Mouse (Mus musculus) forebrain, embryonic 14.5 days (tissue): ENCODE results near the gene Lpxn. TPM values are rescaled to one million over a fixed set of nuclear protein-coding genes. Genes with fewer than 3 reads are reported as not detected.

ENCODE experiments used
- ATAC-seq: fragments of 200-750 bp; cut with Nextera tagmentation; 2 replicates; pipeline ENCODE4 v1.8.0; 2017; ENCODE audit warnings: mild to moderate bottlenecking, moderate library complexity
- DNase-seq: peaks from one replicate; pipeline ENCODE4 v3.0.0-alpha.2; 2015; ENCODE audit warnings: low spot score
- H3K27ac ChIP-seq: fragments of 300-500 bp; sonication (generic); 2 replicates; pipeline ENCODE4 v1.5.1; 2014; ENCODE audit warnings: low read depth, mild to moderate bottlenecking, control low read depth, low read length, moderate library complexity
- H3K27me3 ChIP-seq: fragments of 300-500 bp; sonication (generic); replicated peaks from 2 replicates; pipeline ENCODE4 v1.6.1; 2014; ENCODE audit warnings: low read length, control low read depth, mixed read lengths; ENCODE audit not compliant: control insufficient read depth, insufficient read depth
- H3K36me3 ChIP-seq: fragments of 300-500 bp; sonication (generic); 2 replicates; pipeline ENCODE4 v1.6.1; 2014; ENCODE audit warnings: low read length, control low read depth; ENCODE audit not compliant: control insufficient read depth, insufficient read depth
- H3K4me1 ChIP-seq: fragments of 300-500 bp; sonication (generic); 2 replicates; pipeline ENCODE4 v1.6.1; 2014; ENCODE audit warnings: antibody characterized with exemption, low read length, control low read depth; ENCODE audit not compliant: control insufficient read depth, insufficient read depth
- H3K4me2 ChIP-seq: fragments of 300-500 bp; sonication (generic); 2 replicates; pipeline ENCODE4 v1.6.1; 2014; ENCODE audit warnings: mild to moderate bottlenecking, control low read depth, low read length
- H3K4me3 ChIP-seq: fragments of 300-500 bp; sonication (generic); 2 replicates; pipeline ENCODE4 v1.5.1; 2014; ENCODE audit warnings: low read depth, low read length, control low read depth
- H3K9ac ChIP-seq: fragments of 300-500 bp; sonication (generic); 2 replicates; pipeline ENCODE4 v1.6.1; 2014; ENCODE audit warnings: mild to moderate bottlenecking, low read length, control low read depth, moderate library complexity
- H3K9me3 ChIP-seq: fragments of 300-500 bp; sonication (generic); replicated peaks from 2 replicates; pipeline ENCODE4 v1.6.1; 2016; ENCODE audit warnings: low read length, control low read depth, mixed read lengths; ENCODE audit not compliant: control insufficient read depth
- WGBS: fragments of 180-500 bp; shearing (Covaris S2); extraction: QIAGEN DNeasy Blood & Tissue Kit; methylation state at CpG from one replicate; pipeline ENCODE4 v1.1.7; 2014; 5-methylcytosine and 5-hydroxymethylcytosine counted together
- polyA plus RNA-seq: library from polyadenylated mRNA; unstranded; fragments of >200 nt; fragmentation: Nextera tagmentation; extraction: Ambion mirVana; gene quantifications from 2 replicates; pipeline ENCODE4 v1.2.1, GENCODE M21; 2014

The Lpxn gene
- polyA plus RNA-seq, 1 experiment from 2014 or later, result 1.4 TPM

GRCm38 (mm10) chr19:12786803-12787395 is 9.1 kb upstream of the Lpxn start:
- Histone ChIP-seq H3K4me1 (no peaks in the 10 kb centered on the region; the same call in 1 of the 2 replicates), H3K27ac (no peak overlapping the region), H3K9me3 (no peaks in the 10 kb centered on the region), H3K9ac (no peak overlapping the region), H3K36me3 (no peaks in the 10 kb centered on the region), H3K27me3 (no peaks in the 10 kb centered on the region), H3K4me2 (no peak overlapping the region), H3K4me3 (no peak overlapping the region)
- DNase-seq (no peak), ATAC-seq (no peak)
- WGBS, result 88% methylated on average over 2 of the region's 2 CpGs

GRCm38 (mm10) chr19:12787721-12788120 is 8.3 kb upstream of the Lpxn start:
- Histone ChIP-seq H3K4me3 (no peak overlapping the region), H3K27me3 (no peaks in the 10 kb centered on the region), H3K9me3 (no peaks in the 10 kb centered on the region), H3K4me2 (no peak overlapping the region), H3K36me3 (no peaks in the 10 kb centered on the region), H3K9ac (no peak overlapping the region), H3K27ac (no peak overlapping the region), H3K4me1 (no peaks in the 10 kb centered on the region; the same call in 1 of the 2 replicates)
- 90% methylated on average over 4 of the region's 4 CpGs for WGBS
- no peak for ATAC-seq
- DNase-seq, result no peak

DNA sequence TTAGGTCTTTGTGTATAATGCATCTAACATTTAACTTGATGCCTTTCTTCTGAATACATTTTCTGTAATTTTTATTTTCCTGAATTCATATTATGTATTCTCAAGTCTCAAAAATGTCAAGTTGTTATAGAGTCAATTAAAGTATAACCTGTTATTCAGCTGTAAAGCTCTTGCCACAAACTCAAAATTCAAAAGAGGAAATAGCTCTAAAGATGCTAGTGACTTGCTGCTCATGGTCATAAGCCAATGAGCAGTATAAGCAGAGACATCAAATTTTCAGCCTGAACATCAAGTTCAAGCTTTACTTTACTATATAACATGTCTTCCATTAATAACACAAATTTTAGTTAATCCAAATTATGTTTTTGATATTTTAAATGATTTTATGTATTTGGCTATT is 3.6 kb upstream of the Lpxn start:
- H3K4me3 ChIP-seq, result no peak overlapping the region
- no peak overlapping the region for H3K9ac ChIP-seq
- no peak for ATAC-seq
- no peak overlapping the region for H3K27ac ChIP-seq
- no peaks in the 10 kb centered on the region; the same call in 1 of the 2 replicates for H3K4me1 ChIP-seq
- no peak overlapping the region for H3K4me2 ChIP-seq
- H3K36me3 ChIP-seq, result no peaks in the 10 kb centered on the region
- H3K27me3 ChIP-seq, result no peaks in the 10 kb centered on the region
- DNase-seq, result no peak
- no peaks in the 10 kb centered on the region for H3K9me3 ChIP-seq

DNA sequence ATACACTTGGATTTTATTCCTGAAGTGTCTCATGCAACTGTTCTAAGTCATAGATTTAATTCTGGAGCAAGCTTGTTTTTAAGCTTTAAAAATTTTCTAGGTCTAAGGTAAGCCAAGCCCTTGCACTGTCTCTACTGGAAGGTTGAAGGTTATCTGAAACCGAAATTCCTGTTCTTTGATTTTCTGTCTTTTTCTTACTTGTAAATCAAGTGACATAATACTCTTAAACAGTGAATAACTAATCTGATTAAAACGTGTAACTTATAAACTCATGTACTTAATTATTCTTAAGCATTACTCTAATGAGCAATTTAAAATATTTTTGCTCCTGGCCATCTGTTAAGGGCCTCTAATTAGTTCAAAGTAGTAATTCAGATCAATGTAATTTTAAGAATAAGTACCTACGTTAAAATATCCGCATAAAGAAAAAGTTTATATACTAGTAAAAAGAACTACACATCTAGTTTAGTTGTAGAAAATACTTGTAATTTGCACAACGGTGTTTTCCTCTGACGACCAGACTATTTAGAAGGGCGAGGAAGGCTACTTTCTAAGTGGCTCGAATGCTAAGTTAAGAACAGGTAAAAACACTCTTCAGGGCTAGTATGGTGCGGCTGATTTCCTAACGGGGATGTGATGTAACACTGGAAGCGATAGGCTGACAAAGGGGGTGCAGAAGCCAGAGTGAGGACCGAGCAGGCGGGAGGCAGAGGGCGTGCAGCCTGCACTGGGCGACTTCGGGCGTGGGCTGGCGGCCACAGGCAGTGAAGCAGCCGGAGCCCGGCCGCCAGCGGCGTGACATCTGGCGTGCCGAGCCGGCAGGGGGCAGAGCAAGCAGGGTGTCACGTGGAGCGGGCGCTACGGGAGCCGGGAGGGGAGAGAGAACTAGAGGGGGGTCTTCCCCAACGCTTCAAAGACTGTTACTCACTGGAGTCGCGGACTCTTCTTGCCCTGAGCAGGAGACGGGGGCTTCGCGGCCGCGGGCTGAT is 1.6 kb upstream of the Lpxn start:
- peak overlapping the region; percentile 99 for H3K27ac ChIP-seq
- H3K9me3 ChIP-seq, result no peaks in the 10 kb centered on the region
- no peaks in the 10 kb centered on the region; the same call in 1 of the 2 replicates for H3K4me1 ChIP-seq
- no peaks in the 10 kb centered on the region for H3K36me3 ChIP-seq
- under 1% methylated on average over 36 of the region's 39 CpGs for WGBS
- peak overlapping the region; percentile 55 for H3K4me2 ChIP-seq
- H3K4me3 ChIP-seq, result peak overlapping the region; percentile 86
- peak; percentile 58 for ATAC-seq
- H3K27me3 ChIP-seq, result no peaks in the 10 kb centered on the region
- DNase-seq, result peak; percentile 92
- peak overlapping the region; percentile 97 for H3K9ac ChIP-seq

GRCm38 (mm10) chr19:12795110-12795509 is 883 bp upstream of the Lpxn start:
- no peaks in the 10 kb centered on the region for H3K27me3 ChIP-seq
- 0% methylated on average over 13 of the region's 63 CpGs for WGBS
- H3K27ac ChIP-seq, result peak overlapping the region; percentile 99
- peak overlapping the region; percentile 97 for H3K9ac ChIP-seq
- H3K4me3 ChIP-seq, result peak overlapping the region; percentile 86
- no peaks in the 10 kb centered on the region; the same call in 1 of the 2 replicates for H3K4me1 ChIP-seq
- H3K4me2 ChIP-seq, result peak overlapping the region; percentile 55
- no peaks in the 10 kb centered on the region for H3K36me3 ChIP-seq
- no peaks in the 10 kb centered on the region for H3K9me3 ChIP-seq
- DNase-seq (no peak), ATAC-seq (peak; percentile 47)

DNA sequence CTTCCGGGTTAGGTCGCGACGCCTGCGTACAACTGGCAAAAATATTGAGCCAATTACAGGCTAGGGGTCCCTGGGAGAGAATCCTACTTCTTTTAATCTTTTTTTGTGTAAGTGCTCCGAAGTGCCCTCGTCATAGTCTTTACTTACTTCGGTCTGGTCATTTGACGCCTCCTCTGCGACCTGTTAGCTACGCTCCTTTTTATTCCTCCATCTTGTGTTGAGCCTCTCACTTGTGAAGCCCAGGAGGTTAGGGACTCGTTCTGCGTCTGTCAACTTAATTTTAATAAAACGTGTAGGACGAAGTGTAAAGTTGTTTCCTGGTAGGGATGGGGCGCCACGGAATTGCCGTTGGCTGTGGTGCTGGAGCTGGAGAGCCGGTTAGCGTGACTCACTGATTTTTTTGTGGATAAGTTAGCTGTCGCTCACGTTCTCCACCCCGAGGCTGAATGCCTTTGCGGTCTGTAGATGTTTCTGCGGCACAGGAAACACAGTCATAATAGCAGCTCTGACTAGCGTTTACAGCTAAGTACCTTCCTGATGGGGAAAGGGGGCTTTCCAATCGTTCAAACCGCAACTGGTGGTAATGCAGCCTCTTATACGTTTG is 437 bp downstream of the Lpxn start:
- Histone ChIP-seq H3K4me2 (peak overlapping the region; percentile 83), H3K27ac (peak overlapping the region; percentile 99), H3K4me3 (peak overlapping the region; percentile 86), H3K9me3 (no peaks in the 10 kb centered on the region), H3K36me3 (no peaks in the 10 kb centered on the region), H3K9ac (peak overlapping the region; percentile 67), H3K27me3 (no peaks in the 10 kb centered on the region), H3K4me1 (no peaks in the 10 kb centered on the region; the same call in 1 of the 2 replicates)
- WGBS, result under 1% methylated on average over 29 of the region's 29 CpGs
- DNase-seq, result peak; percentile 58
- ATAC-seq, result peak; percentile 6

GRCm38 (mm10) chr19:12797071-12797470 is 1.1 kb downstream of the Lpxn start:
- 1% methylated on average over 7 of the region's 7 CpGs for WGBS
- no peaks in the 10 kb centered on the region for H3K4me1 ChIP-seq
- H3K27me3 ChIP-seq, result no peaks in the 10 kb centered on the region
- peak; percentile 64 for DNase-seq
- H3K36me3 ChIP-seq, result no peaks in the 10 kb centered on the region
- H3K27ac ChIP-seq, result peak overlapping the region; percentile 99; the same call in 1 of the 2 replicates
- ATAC-seq, result no peak
- peak overlapping the region; percentile 67; the same call in 1 of the 2 replicates for H3K9ac ChIP-seq
- peak overlapping the region; percentile 83 for H3K4me2 ChIP-seq
- peak overlapping the region; percentile 86 for H3K4me3 ChIP-seq
- H3K9me3 ChIP-seq, result no peaks in the 10 kb centered on the region

DNA sequence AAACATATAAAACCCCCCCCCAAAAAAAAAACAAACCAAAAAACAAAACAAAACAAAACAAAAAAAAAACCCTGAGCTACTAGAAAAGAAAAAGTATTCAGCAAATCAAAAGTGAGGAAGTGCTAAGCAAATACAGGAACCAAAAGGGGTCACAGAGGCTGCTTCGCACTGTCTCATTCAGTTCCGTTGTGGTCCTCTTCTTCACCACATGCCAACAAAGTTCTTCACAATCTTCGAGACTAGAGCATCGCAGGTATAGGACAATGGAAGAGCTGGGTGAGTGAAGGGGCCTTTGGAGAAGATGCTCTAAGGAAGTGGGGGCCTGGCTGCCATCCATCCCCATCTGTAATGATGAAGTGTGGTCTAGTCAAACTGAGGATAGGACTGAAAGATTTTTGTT is 2.4 kb downstream of the Lpxn start:
- Histone ChIP-seq H3K9me3 (no peaks in the 10 kb centered on the region), H3K4me2 (no peak overlapping the region), H3K4me3 (no peak overlapping the region), H3K36me3 (no peaks in the 10 kb centered on the region), H3K27ac (no peak overlapping the region), H3K9ac (no peak overlapping the region), H3K4me1 (no peaks in the 10 kb centered on the region), H3K27me3 (no peaks in the 10 kb centered on the region)
- ATAC-seq (no peak), DNase-seq (no peak)
- WGBS, result 83% methylated on average over 4 of the region's 4 CpGs
